Mouse (Mus musculus): ENCODE measurements around the gene Pex26. TPM values are rescaled to one million over a fixed set of nuclear protein-coding genes. Genes with fewer than 3 reads are reported as not detected.

The Pex26 gene
- total and polyA plus RNA-seq, 3 experiments: 6.9 to 9.9 TPM; not detected in 1

DNA sequence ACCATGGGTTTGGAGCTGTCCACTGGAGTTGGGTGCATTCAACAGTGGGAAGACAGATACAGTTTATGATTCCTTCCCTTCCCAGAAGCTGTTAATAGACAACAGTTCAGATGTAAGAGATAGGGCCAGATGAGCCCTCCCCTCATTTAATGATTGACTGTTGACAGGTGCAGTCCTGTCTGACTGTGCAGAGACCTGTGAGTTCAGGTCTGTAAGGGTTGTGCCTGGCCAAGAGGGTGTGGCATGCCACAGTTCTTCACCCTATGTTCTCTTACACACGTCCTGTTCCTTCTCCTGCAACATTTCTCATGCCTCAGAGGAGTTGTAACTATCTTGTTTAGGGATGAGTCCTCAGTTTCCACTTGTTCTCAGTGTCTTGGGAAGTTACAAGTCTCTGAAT, 49.2 kb downstream of the Pex26 start:
- DNase-seq (ENCODE audit: low read depth, low spot score): no peak
- Histone ChIP-seq H3K9ac (ENCODE audit: control insufficient read depth, low read depth, low read length, poor library complexity, severe bottlenecking) (no peak overlapping the region), H3K27ac (ENCODE audit: control insufficient read depth, low read depth, low read length) (no peak overlapping the region), H3K79me2 (ENCODE audit: control insufficient read depth, insufficient read depth, low read length, poor library complexity) (no peaks in the 10 kb centered on the region), H3K4me3 (ENCODE audit: control insufficient read depth in 1 of 2, insufficient read depth in 1 of 2, low read depth in 2 of 2, low read length in 2 of 2) (no peak overlapping the region), H3K27me3 (ENCODE audit: control insufficient read depth in 1 of 2, insufficient read depth in 2 of 2, low read length in 2 of 2) (no peaks in the 10 kb centered on the region), H3K9me3 (replicated peaks; ENCODE audit: insufficient read depth, low read length) (no peaks in the 10 kb centered on the region), H3K36me3 (ENCODE audit: control insufficient read depth in 1 of 2, insufficient read depth in 2 of 2, low read length in 2 of 2) (peaks cover 0 to 4% of the 10 kb centered on the region in 2 experiments; a peak in 1 of 4 replicates), H3K4me1 (ENCODE audit: control insufficient read depth in 1 of 2, insufficient read depth in 2 of 2, low read length in 2 of 2) (peaks cover 0 to 6% of the 10 kb centered on the region in 2 experiments; a peak in 3 of 4 replicates)
- no peak for TF ChIP-seq MEF2A (IDR thresholded peaks at IDR 0.05; ENCODE audit: extremely low read depth, insufficient replicate concordance, low read depth, low read length, poor library complexity, severe bottlenecking)
- no peak for TF ChIP-seq TCF12 (IDR thresholded peaks at IDR 0.05; ENCODE audit: low read depth, low read length)
- TF ChIP-seq POLR2AphosphoS5 (IDR thresholded peaks at IDR 0.05; ENCODE audit: borderline replicate concordance, low read depth, low read length): no peak
- TF ChIP-seq POLR2A (IDR thresholded peaks at IDR 0.05; ENCODE audit: control insufficient read depth in 1 of 2, insufficient read depth in 1 of 2, low read depth in 1 of 2, low read length in 2 of 2, poor library complexity in 1 of 2): no peak
- no peak for TF ChIP-seq USF1 (IDR thresholded peaks at IDR 0.05; ENCODE audit: low read depth, low read length)
- no peak for TF ChIP-seq USF2 (IDR thresholded peaks at IDR 0.05; ENCODE audit: borderline replicate concordance in 1 of 2, insufficient read depth in 1 of 2, low read depth in 1 of 2, low read length in 2 of 2)
- no peak for TF ChIP-seq MXI1 (IDR thresholded peaks at IDR 0.05; ENCODE audit: low read depth, low read length)
- TF ChIP-seq TBP (IDR thresholded peaks at IDR 0.05; ENCODE audit: low read depth, low read length): no peak
- no peak for TF ChIP-seq ZNF384 (IDR thresholded peaks at IDR 0.05; ENCODE audit: low read depth, low read length)
- TF ChIP-seq NRF1 (IDR thresholded peaks at IDR 0.05; ENCODE audit: insufficient read depth, low read depth, low read length, poor library complexity, severe bottlenecking): no peak
- TF ChIP-seq MAX (IDR thresholded peaks at IDR 0.05; ENCODE audit: low read length): no peak
- TF ChIP-seq MYC (IDR thresholded peaks at IDR 0.05; ENCODE audit: low read depth, low read length): no peak
- TF ChIP-seq SMC3 (IDR thresholded peaks at IDR 0.05; ENCODE audit: low read depth, low read length): no peak
- TF ChIP-seq GATA1 (IDR thresholded peaks at IDR 0.05; ENCODE audit: low read depth, low read length): no peak
- no peak for TF ChIP-seq HCFC1 (IDR thresholded peaks at IDR 0.05; ENCODE audit: low read depth, low read length)
- TF ChIP-seq RCOR1 (IDR thresholded peaks at IDR 0.05; ENCODE audit: low read depth, low read length): no peak
- no peak for TF ChIP-seq CTCF (IDR thresholded peaks at IDR 0.05 in 2 of 3, conservative IDR thresholded peaks at IDR 0.05 in 1 of 3; ENCODE audit: control insufficient read depth in 1 of 3, insufficient read depth in 1 of 3, low read depth in 2 of 3, low read length in 3 of 3, poor library complexity in 1 of 3, severe bottlenecking in 1 of 3)

DNA sequence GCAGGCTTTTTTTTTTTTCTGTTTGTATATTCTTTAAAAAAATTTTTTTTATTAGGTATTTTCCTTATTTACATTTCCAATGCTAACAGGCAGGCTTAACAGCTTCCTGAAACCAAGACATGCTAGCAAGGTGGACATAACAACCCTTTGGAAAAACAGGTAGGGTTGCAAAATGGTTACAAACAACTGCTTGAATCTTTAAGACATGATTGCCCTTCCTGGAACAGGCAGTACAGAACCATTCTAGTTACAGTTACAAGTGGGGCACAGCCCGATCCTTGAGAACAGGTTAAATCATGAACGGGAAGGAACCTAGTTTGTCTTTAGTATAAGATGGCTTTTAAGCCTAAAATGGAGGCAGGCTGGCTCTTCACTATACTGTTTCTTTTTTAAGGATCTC, 52.9 kb downstream of the Pex26 start:
- Histone ChIP-seq H3K4me3 (ENCODE audit: control insufficient read depth in 1 of 2, insufficient read depth in 1 of 2, low read depth in 2 of 2, low read length in 2 of 2) (no peak overlapping the region), H3K9me3 (replicated peaks; ENCODE audit: insufficient read depth, low read length) (no peaks in the 10 kb centered on the region), H3K27me3 (ENCODE audit: control insufficient read depth in 1 of 2, insufficient read depth in 2 of 2, low read length in 2 of 2) (no peaks in the 10 kb centered on the region), H3K4me1 (ENCODE audit: control insufficient read depth in 1 of 2, insufficient read depth in 2 of 2, low read length in 2 of 2) (peaks cover 3 to 4% of the 10 kb centered on the region in 2 experiments; a peak in 3 of 4 replicates), H3K79me2 (ENCODE audit: control insufficient read depth, insufficient read depth, low read length, poor library complexity) (no peaks in the 10 kb centered on the region), H3K36me3 (ENCODE audit: control insufficient read depth in 1 of 2, insufficient read depth in 2 of 2, low read length in 2 of 2) (peaks cover 0 to 8% of the 10 kb centered on the region in 2 experiments; a peak in 2 of 4 replicates), H3K27ac (ENCODE audit: control insufficient read depth, low read depth, low read length) (no peak overlapping the region), H3K9ac (ENCODE audit: control insufficient read depth, low read depth, low read length, poor library complexity, severe bottlenecking) (no peak overlapping the region)
- DNase-seq (ENCODE audit: low read depth, low spot score): no peak
- TF ChIP-seq SMC3 (IDR thresholded peaks at IDR 0.05; ENCODE audit: low read depth, low read length): no peak
- no peak for TF ChIP-seq E2F4 (IDR thresholded peaks at IDR 0.05; ENCODE audit: borderline replicate concordance, low read depth, low read length)
- no peak for TF ChIP-seq HCFC1 (IDR thresholded peaks at IDR 0.05; ENCODE audit: low read depth, low read length)
- TF ChIP-seq UBTF (IDR thresholded peaks at IDR 0.05; ENCODE audit: borderline replicate concordance, insufficient read depth, low read depth, low read length): no peak
- no peak for TF ChIP-seq JUND (IDR thresholded peaks at IDR 0.05; ENCODE audit: low read depth, low read length)
- TF ChIP-seq POLR2A (IDR thresholded peaks at IDR 0.05; ENCODE audit: control insufficient read depth in 1 of 2, insufficient read depth in 1 of 2, low read depth in 1 of 2, low read length in 2 of 2, poor library complexity in 1 of 2): no peak
- TF ChIP-seq MYB (IDR thresholded peaks at IDR 0.05; ENCODE audit: low read depth, low read length): no peak

Data from MEL (cell line).